Mouse (Mus musculus): ENCODE results near the gene Tango6. TPM values are rescaled to one million over a fixed set of nuclear protein-coding genes. Genes with fewer than 3 reads are reported as not detected.

Tango6 gene
- polyA plus RNA-seq, 1 experiment from 2014 or later, result 3.4 TPM

DNA sequence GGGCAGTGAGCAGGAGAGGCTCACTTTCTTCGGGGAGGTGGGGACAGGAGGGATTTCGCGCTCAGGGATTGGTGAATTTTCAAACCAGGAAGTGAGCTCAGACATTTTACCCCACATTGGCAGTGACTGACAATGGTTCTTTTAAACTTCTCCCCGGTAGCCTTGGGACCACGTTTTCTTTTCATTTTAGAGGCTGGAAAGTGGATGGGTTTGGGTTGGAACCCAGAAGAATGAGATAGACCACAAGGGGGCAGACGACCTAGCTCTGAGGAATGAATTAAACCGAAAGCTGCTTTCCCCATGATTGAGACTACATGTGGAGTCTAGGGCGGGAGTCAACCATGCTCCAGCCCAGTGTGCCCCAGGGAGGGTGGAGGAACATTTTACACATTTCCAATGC is 8.0 kb upstream of the Tango6 start:
- no peaks in the 10 kb centered on the region for H3K9me3 ChIP-seq (replicated peaks; ENCODE audit: control insufficient read depth, low read length)
- no peaks in the 10 kb centered on the region for H3K4me1 ChIP-seq (ENCODE audit: control insufficient read depth, low read depth, low read length)
- no peak overlapping the region for H3K27ac ChIP-seq (ENCODE audit: low read length)
- H3K27me3 ChIP-seq (ENCODE audit: control insufficient read depth, insufficient read depth, low read depth, low read length), result no peaks in the 10 kb centered on the region
- H3K4me2 ChIP-seq (ENCODE audit: low read depth, low read length), result no peak overlapping the region
- no peak overlapping the region for H3K9ac ChIP-seq (ENCODE audit: low read depth, low read length)
- H3K36me3 ChIP-seq (ENCODE audit: control insufficient read depth, insufficient read depth), result no peaks in the 10 kb centered on the region
- 65% methylated on average over 8 of the region's 8 CpGs for WGBS (ENCODE audit: insufficient replicate concordance)
- ATAC-seq (ENCODE audit: low read depth), result no peak
- H3K4me3 ChIP-seq (ENCODE audit: low read depth, low read length), result no peak overlapping the region

- H3K4me3 ChIP-seq (ENCODE audit: low read depth, low read length), result no peak overlapping the region
- no peak for ATAC-seq (ENCODE audit: low read depth)
- H3K27ac ChIP-seq (ENCODE audit: low read length), result no peak overlapping the region
- no peaks in the 10 kb centered on the region for H3K9me3 ChIP-seq (replicated peaks; ENCODE audit: control insufficient read depth, low read length)
- H3K4me2 ChIP-seq (ENCODE audit: low read depth, low read length), result no peak overlapping the region
- H3K27me3 ChIP-seq (ENCODE audit: control insufficient read depth, insufficient read depth, low read depth, low read length), result no peaks in the 10 kb centered on the region
- WGBS (ENCODE audit: insufficient replicate concordance), result 79% methylated on average over 4 of the region's 4 CpGs
- H3K9ac ChIP-seq (ENCODE audit: low read depth, low read length), result no peak overlapping the region
- H3K4me1 ChIP-seq (ENCODE audit: control insufficient read depth, low read depth, low read length), result no peaks in the 10 kb centered on the region; the same call in none of the 2 replicates
- H3K36me3 ChIP-seq (ENCODE audit: control insufficient read depth, insufficient read depth), result no peaks in the 10 kb centered on the region; the same call in 1 of the 2 replicates
Measured at GRCm38 (mm10) chr8:106684387-106684786, 1.5 kb downstream of the Tango6 start.

GRCm38 (mm10) chr8:106687479-106687878 is 4.6 kb downstream of the Tango6 start:
- Histone ChIP-seq H3K9ac (ENCODE audit: low read depth, low read length) (no peak overlapping the region), H3K4me2 (ENCODE audit: low read depth, low read length) (no peak overlapping the region), H3K27ac (ENCODE audit: low read length) (no peak overlapping the region), H3K4me3 (ENCODE audit: low read depth, low read length) (no peak overlapping the region), H3K4me1 (ENCODE audit: control insufficient read depth, low read depth, low read length) (no peaks in the 10 kb centered on the region; the same call in none of the 2 replicates), H3K27me3 (ENCODE audit: control insufficient read depth, insufficient read depth, low read depth, low read length) (no peaks in the 10 kb centered on the region), H3K9me3 (replicated peaks; ENCODE audit: control insufficient read depth, low read length) (no peaks in the 10 kb centered on the region), H3K36me3 (ENCODE audit: control insufficient read depth, insufficient read depth) (no peaks in the 10 kb centered on the region; the same call in 1 of the 2 replicates)
- 1% methylated on average over 4 of the region's 4 CpGs for WGBS (ENCODE audit: insufficient replicate concordance)
- no peak for ATAC-seq (ENCODE audit: low read depth)

GRCm38 (mm10) chr8:106697748-106698248 is 14.9 kb downstream of the Tango6 start:
- 58% methylated on average over 3 of the region's 3 CpGs for WGBS (ENCODE audit: insufficient replicate concordance)
- H3K4me2 ChIP-seq (ENCODE audit: low read depth, low read length), result no peak overlapping the region
- no peak overlapping the region for H3K9ac ChIP-seq (ENCODE audit: low read depth, low read length)
- H3K36me3 ChIP-seq (ENCODE audit: control insufficient read depth, insufficient read depth), result no peaks in the 10 kb centered on the region; the same call in none of the 2 replicates
- ATAC-seq (ENCODE audit: low read depth), result no peak
- no peaks in the 10 kb centered on the region for H3K27me3 ChIP-seq (ENCODE audit: control insufficient read depth, insufficient read depth, low read depth, low read length)
- no peaks in the 10 kb centered on the region for H3K9me3 ChIP-seq (replicated peaks; ENCODE audit: control insufficient read depth, low read length)
- no peaks in the 10 kb centered on the region; the same call in 1 of the 2 replicates for H3K4me1 ChIP-seq (ENCODE audit: control insufficient read depth, low read depth, low read length)
- no peak overlapping the region for H3K4me3 ChIP-seq (ENCODE audit: low read depth, low read length)
- no peak overlapping the region for H3K27ac ChIP-seq (ENCODE audit: low read length)

- H3K4me3 ChIP-seq (ENCODE audit: low read depth, low read length), result no peak overlapping the region
- H3K9ac ChIP-seq (ENCODE audit: low read depth, low read length), result no peak overlapping the region
- ATAC-seq (ENCODE audit: low read depth), result no peak
- no peaks in the 10 kb centered on the region for H3K27me3 ChIP-seq (ENCODE audit: control insufficient read depth, insufficient read depth, low read depth, low read length)
- H3K4me2 ChIP-seq (ENCODE audit: low read depth, low read length), result no peak overlapping the region
- no peaks in the 10 kb centered on the region for H3K9me3 ChIP-seq (replicated peaks; ENCODE audit: control insufficient read depth, low read length)
- H3K36me3 ChIP-seq (ENCODE audit: control insufficient read depth, insufficient read depth), result no peaks in the 10 kb centered on the region; the same call in none of the 2 replicates
- H3K27ac ChIP-seq (ENCODE audit: low read length), result no peak overlapping the region
- H3K4me1 ChIP-seq (ENCODE audit: control insufficient read depth, low read depth, low read length), result no peaks in the 10 kb centered on the region; the same call in 1 of the 2 replicates
- 49% methylated on average over 5 of the region's 5 CpGs for WGBS (ENCODE audit: insufficient replicate concordance)
Measured at GRCm38 (mm10) chr8:106699588-106699987, 16.7 kb downstream of the Tango6 start.

- H3K9me3 ChIP-seq (replicated peaks; ENCODE audit: control insufficient read depth, low read length), result no peaks in the 10 kb centered on the region
- H3K4me1 ChIP-seq (ENCODE audit: control insufficient read depth, low read depth, low read length), result no peaks in the 10 kb centered on the region; the same call in 1 of the 2 replicates
- no peaks in the 10 kb centered on the region; the same call in none of the 2 replicates for H3K36me3 ChIP-seq (ENCODE audit: control insufficient read depth, insufficient read depth)
- H3K27me3 ChIP-seq (ENCODE audit: control insufficient read depth, insufficient read depth, low read depth, low read length), result no peaks in the 10 kb centered on the region
- no peak overlapping the region for H3K4me2 ChIP-seq (ENCODE audit: low read depth, low read length)
- H3K4me3 ChIP-seq (ENCODE audit: low read depth, low read length), result no peak overlapping the region
- 73% methylated on average over 6 of the region's 6 CpGs for WGBS (ENCODE audit: insufficient replicate concordance)
- H3K27ac ChIP-seq (ENCODE audit: low read length), result no peak overlapping the region
- H3K9ac ChIP-seq (ENCODE audit: low read depth, low read length), result no peak overlapping the region
- no peak for ATAC-seq (ENCODE audit: low read depth)
Measured at GRCm38 (mm10) chr8:106700131-106700530, 17.3 kb downstream of the Tango6 start.

DNA sequence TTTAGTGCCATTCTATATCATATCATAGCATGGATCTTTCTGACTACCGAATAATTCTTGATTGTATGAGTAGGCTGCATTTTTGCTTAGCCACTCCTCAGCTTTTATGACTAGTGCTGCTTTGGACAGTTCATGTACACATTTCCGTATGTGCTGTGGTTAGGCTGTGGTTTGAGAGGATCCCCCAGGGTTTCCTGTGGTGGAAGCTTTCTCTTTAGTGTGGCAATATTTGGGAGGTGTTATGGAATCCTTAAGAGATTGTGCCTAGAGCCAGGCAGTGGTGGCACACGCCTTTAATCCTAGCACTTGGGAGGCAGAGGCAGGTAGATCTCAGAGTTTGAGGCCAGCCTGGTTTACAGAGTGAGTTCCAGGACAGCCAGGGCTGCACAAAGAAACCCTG is 18.5 kb downstream of the Tango6 start:
- Histone ChIP-seq H3K27ac (ENCODE audit: low read length) (no peak overlapping the region), H3K4me1 (ENCODE audit: control insufficient read depth, low read depth, low read length) (no peaks in the 10 kb centered on the region; the same call in 1 of the 2 replicates), H3K9me3 (replicated peaks; ENCODE audit: control insufficient read depth, low read length) (no peaks in the 10 kb centered on the region), H3K9ac (ENCODE audit: low read depth, low read length) (no peak overlapping the region), H3K27me3 (ENCODE audit: control insufficient read depth, insufficient read depth, low read depth, low read length) (no peaks in the 10 kb centered on the region), H3K4me3 (ENCODE audit: low read depth, low read length) (no peak overlapping the region), H3K4me2 (ENCODE audit: low read depth, low read length) (peak overlapping the region; percentile 19; the same call in 1 of the 2 replicates), H3K36me3 (ENCODE audit: control insufficient read depth, insufficient read depth) (no peaks in the 10 kb centered on the region; the same call in none of the 2 replicates)
- WGBS (ENCODE audit: insufficient replicate concordance), result 30% methylated on average over 3 of the region's 3 CpGs
- no peak for ATAC-seq (ENCODE audit: low read depth)

GRCm38 (mm10) chr8:106704199-106704900 is 21.5 kb downstream of the Tango6 start:
- 69% methylated on average over 9 of the region's 9 CpGs for WGBS (ENCODE audit: insufficient replicate concordance)
- no peak overlapping the region for H3K27ac ChIP-seq (ENCODE audit: low read length)

DNA sequence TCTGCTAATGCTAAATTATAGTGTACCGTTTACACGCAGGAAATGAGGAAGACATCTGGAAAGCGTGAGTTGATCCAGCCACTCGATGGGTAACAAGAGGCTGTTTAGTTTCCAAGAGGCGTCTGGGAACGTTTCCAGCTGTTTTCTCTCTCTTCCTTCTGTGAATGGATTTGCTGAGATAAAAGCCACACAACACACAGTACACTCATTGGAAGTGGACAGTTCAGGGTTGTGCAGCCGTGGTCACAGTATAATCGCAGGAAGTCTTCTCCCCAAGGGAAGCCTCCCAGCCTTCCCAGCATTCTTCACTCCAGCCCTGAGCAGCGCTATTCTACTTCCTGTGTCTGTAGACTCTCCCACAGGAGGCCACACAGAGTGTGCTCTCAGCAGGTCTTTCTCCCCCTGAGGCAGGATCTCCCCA is 22.0 kb downstream of the Tango6 start:
- Histone ChIP-seq H3K27ac (ENCODE audit: low read length) (no peak overlapping the region), H3K9me3 (replicated peaks; ENCODE audit: control insufficient read depth, low read length) (no peaks in the 10 kb centered on the region), H3K36me3 (ENCODE audit: control insufficient read depth, insufficient read depth) (no peaks in the 10 kb centered on the region; the same call in 1 of the 2 replicates), H3K4me1 (ENCODE audit: control insufficient read depth, low read depth, low read length) (no peaks in the 10 kb centered on the region; the same call in 1 of the 2 replicates), H3K4me2 (ENCODE audit: low read depth, low read length) (no peak overlapping the region), H3K9ac (ENCODE audit: low read depth, low read length) (no peak overlapping the region), H3K4me3 (ENCODE audit: low read depth, low read length) (no peak overlapping the region), H3K27me3 (ENCODE audit: control insufficient read depth, insufficient read depth, low read depth, low read length) (no peaks in the 10 kb centered on the region)
- 50% methylated on average over 9 of the region's 9 CpGs for WGBS (ENCODE audit: insufficient replicate concordance)
- peak; percentile 71 for ATAC-seq (ENCODE audit: low read depth)

More at GRCm38 (mm10) chr8:106704199-106704900, 21.5 kb downstream of the Tango6 start:
- no peak overlapping the region for H3K9ac ChIP-seq (ENCODE audit: low read depth, low read length)
- H3K4me2 ChIP-seq (ENCODE audit: low read depth, low read length), result no peak overlapping the region
- H3K4me3 ChIP-seq (ENCODE audit: low read depth, low read length), result no peak overlapping the region
- H3K4me1 ChIP-seq (ENCODE audit: control insufficient read depth, low read depth, low read length), result no peaks in the 10 kb centered on the region; the same call in 1 of the 2 replicates
- H3K36me3 ChIP-seq (ENCODE audit: control insufficient read depth, insufficient read depth), result no peaks in the 10 kb centered on the region; the same call in 1 of the 2 replicates
- no peaks in the 10 kb centered on the region for H3K9me3 ChIP-seq (replicated peaks; ENCODE audit: control insufficient read depth, low read length)
- ATAC-seq (ENCODE audit: low read depth), result no peak
- no peaks in the 10 kb centered on the region for H3K27me3 ChIP-seq (ENCODE audit: control insufficient read depth, insufficient read depth, low read depth, low read length)
